Mouse (Mus musculus) megakaryocyte, embryonic 14.5 days (primary cell): ENCODE measurements around the gene Atp6v1a.

ENCODE experiments used
- FLI1 ChIP-seq: IDR thresholded peaks from 2 replicates; pipeline ENCODE4 v1.6.1; 2012; ENCODE audit warnings: low read length, inconsistent platforms, mixed read lengths
- GATA1 ChIP-seq: IDR thresholded peaks from 3 replicates; pipeline ENCODE4 v1.6.1; 2012; ENCODE audit warnings: mixed read lengths, low read length, inconsistent platforms, borderline replicate concordance

DNA sequence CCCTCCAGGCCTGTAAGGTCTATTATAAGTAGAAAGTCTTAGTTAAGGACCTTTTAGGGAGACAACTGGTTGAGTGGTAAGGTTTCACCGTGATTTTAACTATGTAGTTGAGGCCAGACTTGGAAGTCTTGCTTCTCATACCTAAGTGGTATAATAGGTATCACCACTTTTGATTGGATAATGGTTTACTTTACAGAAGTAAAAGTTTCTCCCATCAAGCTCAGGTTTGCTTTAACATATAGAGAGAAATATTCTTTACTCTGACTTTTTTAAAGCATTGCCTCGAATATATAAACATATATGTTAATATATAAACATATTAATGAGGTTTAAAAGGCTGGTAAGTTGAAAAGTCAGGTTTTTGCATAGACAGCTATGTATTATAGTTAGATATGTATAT is 24.3 kb upstream of the Atp6v1a start:
- no peak for TF ChIP-seq GATA1
- TF ChIP-seq FLI1: no peak
